Mouse (Mus musculus) heart, postnatal 0 days (tissue): Measurements from ENCODE around the gene Cdh26.

Experiments used
- CTCF ChIP-seq: IDR thresholded peaks from 2 replicates; pipeline ENCODE4 v1.5.1; 2016; ENCODE audit warnings: antibody characterized with exemption, control low read depth, low read depth
- EP300 ChIP-seq: IDR thresholded peaks from 2 replicates; pipeline ENCODE4 v1.6.1; 2016; ENCODE audit warnings: antibody characterized with exemption, low read depth

DNA sequence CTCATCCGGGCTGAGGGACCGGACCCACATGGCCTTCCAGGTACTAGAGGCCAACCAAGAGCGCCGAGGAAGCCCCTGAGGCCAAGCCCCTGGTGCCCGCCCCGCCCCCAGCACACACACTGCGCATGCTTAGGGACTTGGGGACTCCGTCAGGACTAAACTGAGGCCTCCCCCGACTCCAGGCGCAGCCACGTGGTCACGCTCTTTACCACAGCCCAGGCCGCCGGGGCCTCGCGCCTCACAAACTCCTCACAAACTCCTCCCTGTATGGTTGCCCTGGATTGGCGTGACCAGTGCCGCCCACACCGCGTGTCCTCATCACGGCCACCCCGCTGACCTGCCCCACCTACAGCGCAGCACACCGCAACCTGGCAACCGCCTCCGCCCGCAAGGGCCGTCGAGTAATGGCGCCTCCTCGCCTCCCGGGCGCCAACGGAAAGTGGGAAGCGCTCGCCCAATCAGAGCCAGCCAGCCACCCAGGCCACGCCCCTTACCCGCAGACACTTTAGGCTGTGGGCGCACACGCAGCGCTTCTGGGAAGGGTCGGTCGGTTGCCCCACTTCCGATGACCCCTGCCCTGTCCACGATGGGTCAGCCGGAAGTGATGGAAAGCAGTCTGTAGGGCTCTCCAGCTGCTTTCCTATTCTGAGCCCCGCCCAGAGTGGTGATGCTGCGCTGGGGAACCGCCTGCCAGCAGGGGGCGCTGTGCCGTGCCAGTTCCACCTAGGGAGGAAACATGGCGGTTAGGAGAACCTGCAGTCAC lies 23.1 kb upstream of the Cdh26 start, which contains the start of gene Sycp2:
- 0 out of 2 replicates have a peak, but pooled peaks have one; percentile 3 for TF ChIP-seq CTCF
- TF ChIP-seq EP300, result no peak
